Mouse (Mus musculus): ENCODE results near the gene Mtch1.
A peak's percentile ranks its signal among the peaks of the same experiment; 100 is the strongest.

Gene Mtch1

DNA sequence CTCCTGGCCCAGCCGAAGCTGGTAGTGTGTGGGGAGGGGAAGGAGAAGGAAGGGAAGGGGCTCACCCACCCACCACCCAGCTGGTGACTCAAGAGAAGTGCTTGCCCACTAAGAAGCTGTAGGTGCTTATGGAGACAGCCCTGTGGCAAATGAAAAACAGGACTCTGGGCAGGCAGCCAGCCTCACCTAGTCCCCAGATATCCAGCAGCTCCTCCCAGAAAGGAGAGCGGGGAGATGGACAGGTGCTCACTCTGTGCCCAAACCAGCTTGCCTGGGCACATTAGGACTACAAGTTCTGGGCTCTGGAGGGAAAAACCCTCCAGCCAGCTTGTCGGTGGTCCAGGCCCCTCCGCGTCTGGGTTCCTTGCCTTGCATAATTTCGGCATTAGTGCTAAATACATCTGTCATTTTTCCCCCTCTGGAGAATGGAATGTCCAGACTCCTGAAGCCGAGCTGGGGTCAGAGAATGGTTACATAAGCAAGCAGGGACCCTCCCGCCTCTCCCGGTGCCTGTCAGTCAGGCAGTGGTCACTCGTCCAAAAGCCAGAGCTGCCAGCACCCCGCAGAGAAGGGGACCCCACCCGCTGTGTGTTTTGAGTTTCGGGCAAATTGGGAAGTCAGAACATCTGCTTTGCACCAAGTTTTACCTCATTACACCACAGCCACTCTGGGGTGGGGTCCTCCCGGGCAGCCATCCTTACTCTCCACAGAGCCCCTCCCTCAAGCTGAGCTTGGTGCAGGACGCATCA lies 42.5 kb downstream of the Mtch1 start:
- peak in 1 of 2 experiments; percentile 43 for DNase-seq (ENCODE audit: low spot score in 2 of 2)

GRCm38 (mm10) chr17:29304376-29305057 lies 43.2 kb downstream of the Mtch1 start:
- peak in 1 of 2 experiments; percentile 59 for DNase-seq (ENCODE audit: low spot score in 2 of 2)

- DNase-seq (ENCODE audit: low spot score in 2 of 2): no peak
Measured at GRCm38 (mm10) chr17:29303856-29304255, 43.9 kb downstream of the Mtch1 start.

GRCm38 (mm10) chr17:29303087-29303486 lies 44.6 kb downstream of the Mtch1 start:
- DNase-seq (ENCODE audit: low spot score in 2 of 2): peak in 1 of 2 experiments; percentile 45

DNA sequence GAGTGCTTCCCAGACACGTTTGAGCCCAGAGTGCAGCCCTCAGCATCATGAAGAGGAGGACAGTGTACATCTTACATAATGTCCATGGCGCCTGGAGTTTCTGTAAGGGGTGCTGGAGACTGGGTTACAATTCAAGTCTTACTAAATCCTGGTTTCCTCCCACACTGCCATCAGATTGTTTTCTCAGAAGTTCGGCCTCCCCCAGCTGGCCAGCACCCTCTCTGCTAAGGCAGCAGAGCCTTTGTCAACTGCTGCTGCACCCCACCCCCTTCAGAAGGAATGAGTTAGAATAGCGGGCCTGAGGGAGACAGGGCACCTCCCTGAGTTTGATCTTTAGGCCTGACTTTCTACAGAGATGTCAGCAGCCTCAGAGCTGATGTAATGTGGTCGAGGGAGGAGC lies 45.6 kb downstream of the Mtch1 start:
- no peak for DNase-seq (ENCODE audit: low spot score in 2 of 2)

GRCm38 (mm10) chr17:29301421-29301820 lies 46.3 kb downstream of the Mtch1 start:
- DNase-seq (ENCODE audit: low spot score in 2 of 2): no peak

- no peak for DNase-seq (ENCODE audit: low spot score in 2 of 2)
Measured at GRCm38 (mm10) chr17:29300926-29301325, 46.8 kb downstream of the Mtch1 start.

DNA sequence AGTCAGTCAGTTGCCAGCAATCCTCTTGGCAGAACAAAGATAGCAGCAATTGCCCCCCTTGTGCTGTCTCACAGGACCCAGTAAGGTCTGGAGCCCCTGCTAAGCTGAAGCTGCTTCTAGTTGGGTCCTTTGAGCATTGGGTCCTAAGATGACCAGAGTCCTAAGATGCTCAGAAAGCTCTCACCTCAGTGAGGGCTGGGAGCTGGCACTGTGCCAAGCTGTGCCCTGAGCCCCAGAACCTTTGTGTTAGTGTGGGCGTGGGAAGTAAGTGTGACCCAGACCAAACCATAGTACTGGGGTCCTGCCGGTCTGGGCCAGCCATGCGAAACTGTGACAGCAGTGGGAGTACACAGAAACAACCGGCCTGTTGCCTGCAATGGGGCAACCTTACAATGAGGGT lies 48.5 kb downstream of the Mtch1 start:
- DNase-seq (ENCODE audit: low spot score in 2 of 2): no peak

DNA sequence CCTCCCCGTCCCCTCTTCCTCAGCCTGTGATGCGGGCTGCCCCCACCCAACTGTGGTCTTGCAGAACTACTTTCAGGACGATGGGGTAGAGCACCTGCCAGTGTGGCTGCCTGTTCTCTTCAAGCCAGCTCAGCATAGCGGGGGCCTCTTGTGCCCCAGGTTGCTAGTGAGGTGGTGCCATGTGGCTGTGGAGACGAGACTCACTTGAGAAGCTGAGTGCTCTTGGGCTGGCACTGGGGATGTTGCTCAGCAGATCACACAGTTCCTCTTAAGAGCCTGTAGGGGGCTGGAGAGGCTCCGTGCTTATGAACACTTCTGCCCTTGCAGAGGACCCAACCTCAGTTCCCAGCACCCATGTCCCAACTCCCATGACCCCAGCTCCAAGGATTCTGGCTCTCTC lies 49.9 kb downstream of the Mtch1 start:
- no peak for DNase-seq (ENCODE audit: low spot score in 2 of 2)

DNA sequence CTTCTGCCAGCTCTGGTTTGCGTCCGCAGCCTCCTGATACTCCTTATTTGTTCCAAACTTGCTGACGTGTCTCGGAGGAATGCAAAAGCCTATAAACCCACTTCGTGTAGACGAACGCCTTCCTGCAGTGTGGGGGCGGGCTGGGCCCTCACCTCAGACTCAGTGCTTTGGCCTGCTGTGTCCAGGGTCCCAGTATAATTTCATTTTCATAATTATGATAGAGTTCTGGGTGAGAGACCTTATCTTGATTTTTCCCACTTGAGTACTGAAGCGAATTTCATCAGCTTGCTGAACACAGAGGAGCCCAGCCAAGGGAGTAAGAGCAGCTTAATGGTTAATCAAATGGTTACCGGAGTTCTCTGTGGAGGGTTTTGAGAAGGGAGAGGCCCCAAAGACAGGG lies 50.4 kb downstream of the Mtch1 start:
- DNase-seq (ENCODE audit: low spot score in 2 of 2): no peak

GRCm38 (mm10) chr17:29295835-29296234 lies 51.9 kb downstream of the Mtch1 start:
- no peak for DNase-seq (ENCODE audit: low spot score in 2 of 2)

DNA sequence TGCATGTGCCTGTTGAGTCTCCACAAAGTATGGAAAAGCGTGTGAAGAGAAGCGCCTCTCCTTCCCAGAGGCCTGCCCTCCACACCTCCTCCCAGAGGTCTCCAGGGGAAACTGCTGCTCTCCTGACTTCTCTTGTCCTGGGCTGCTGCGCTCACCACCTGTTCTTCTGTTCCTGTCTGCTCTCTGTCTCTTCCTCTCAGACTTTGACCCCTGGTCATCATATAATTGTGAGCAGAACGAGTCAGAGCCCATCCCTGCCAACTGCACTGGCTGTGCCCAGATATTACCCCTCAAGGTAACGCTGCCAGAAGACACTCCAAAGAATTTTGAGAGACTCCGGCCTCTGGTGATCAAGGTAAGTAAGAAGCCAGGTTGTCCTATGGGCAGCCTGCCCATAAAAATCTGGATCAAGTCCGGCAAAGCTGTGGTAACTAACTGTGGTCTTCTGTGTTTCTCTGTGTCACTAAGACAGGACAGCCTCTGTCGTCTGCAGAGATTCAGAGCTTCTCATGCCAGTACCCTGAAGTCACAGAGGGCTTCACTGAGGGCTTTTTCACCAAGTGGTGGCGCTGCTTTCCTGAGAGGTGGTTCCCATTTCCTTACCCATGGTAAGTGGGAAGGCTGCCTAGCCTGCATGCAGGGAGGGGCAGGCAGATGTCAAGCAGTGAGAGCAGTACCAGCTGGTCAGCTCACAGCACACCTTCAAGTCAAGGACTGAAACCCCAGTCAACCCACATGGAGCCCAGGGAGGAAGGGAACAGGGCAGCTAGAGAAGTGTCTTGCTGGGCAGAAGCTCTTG lies 53.7 kb downstream of the Mtch1 start:
- DNase-seq (ENCODE audit: low spot score in 2 of 2): no peak

DNA sequence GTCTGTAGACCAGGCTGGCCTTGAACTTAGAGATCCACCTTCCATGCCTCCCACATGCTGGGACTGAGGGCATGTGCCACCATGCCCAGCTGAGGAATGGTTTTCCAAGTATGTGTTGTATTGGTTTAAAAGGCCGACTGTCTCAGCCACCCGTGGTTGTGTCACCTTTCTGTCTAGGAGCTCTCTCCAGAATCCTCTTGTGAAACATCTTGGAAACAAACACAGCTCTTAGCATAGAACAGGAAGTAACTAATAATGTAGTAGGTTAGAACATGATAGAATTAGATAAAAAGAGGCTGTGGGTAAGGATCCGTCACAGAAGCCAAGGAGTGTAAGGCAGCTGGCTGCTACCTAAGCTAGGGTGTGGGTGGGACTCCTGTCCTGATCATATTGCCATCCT lies 54.7 kb downstream of the Mtch1 start:
- DNase-seq (ENCODE audit: low spot score in 2 of 2): no peak

DNA sequence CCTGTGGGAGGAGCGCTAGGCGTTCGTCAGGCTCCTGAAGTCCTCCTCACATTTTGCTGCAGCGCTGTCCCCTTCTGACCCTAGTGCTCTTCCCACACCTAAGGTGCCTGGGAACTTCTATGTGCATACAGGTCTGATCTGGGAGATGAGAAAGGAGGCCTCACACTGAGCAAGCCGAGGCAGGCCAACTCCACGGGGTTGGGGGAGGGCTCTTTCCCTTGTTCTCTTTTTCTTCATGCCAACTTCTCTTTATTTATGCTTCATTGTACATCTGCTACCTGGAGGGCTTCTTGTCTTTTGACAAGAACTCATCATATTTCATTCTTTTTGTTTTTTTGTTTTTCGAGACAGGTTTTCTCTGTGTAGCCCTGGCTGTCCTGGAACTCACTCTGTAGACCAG lies 55.9 kb downstream of the Mtch1 start:
- DNase-seq (ENCODE audit: low spot score in 2 of 2): no peak

- no peak for DNase-seq (ENCODE audit: low spot score in 2 of 2)
Measured at GRCm38 (mm10) chr17:29282216-29282952, 65.3 kb downstream of the Mtch1 start.
